Mouse (Mus musculus): ENCODE measurements around the gene Gm438. TPM values are rescaled to one million over a fixed set of nuclear protein-coding genes. Genes with fewer than 3 reads are reported as not detected.
"Not testable (repeated sequence)": the region's sequence is repeated elsewhere in the genome, so short reads cannot be mapped to it uniquely, and the experiment has no call there.

Gm438 gene
- polyA plus RNA-seq (2012; rRNA removed) = not detected in 2 replicates

DNA sequence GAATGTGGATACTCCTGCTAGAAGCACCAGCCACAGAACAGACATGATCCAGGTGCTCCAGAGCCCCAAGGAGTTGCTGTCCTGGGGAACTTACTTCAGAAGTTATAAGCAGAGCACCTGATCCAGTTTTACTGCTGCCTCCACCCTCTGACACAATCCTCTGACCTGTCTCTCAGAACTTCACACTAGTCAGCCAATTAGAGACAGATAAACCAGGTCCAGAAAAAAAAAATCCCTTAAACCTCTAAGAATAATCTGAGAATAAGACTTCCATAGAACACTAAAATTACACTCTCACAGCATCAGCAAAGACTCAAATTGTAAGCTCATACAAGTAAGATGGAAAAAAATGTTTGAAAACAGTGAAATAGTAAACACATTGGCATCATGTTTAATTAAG is at the start of gene Gm438:
Gene Gm438 (minus strand): TSS at position 101 of the 400 bp plus-strand sequence.
- TF ChIP-seq POLR2A (IDR thresholded peaks at IDR 0.05; ENCODE audit: borderline replicate concordance, extremely low read depth, insufficient read depth, insufficient read length, poor library complexity, severe bottlenecking) = no peak
- no peak for TF ChIP-seq CTCF (IDR thresholded peaks at IDR 0.05; ENCODE audit: borderline replicate concordance, extremely low read depth, insufficient read depth, insufficient read length)

DNA sequence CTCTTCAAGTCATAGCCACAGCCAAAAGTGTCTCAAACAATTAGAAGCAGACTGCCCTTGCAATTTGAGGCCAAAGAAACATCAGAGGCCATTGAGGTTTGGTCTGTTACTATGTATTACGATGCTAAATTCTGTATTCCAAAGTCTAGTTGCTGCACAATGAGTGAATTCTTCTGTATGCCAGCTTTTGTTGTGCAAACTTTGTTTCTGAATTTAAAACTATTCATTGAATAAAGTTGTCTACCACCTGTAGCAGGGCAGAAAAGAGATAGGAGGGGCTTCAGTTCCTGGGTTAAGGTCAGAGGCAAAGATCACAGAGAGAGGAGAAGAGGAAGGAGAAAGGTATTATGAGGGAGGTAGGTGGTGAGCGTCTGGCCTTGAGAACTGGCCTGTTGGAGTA is 38.3 kb upstream of the Gm438 start:
- TF ChIP-seq CTCF (IDR thresholded peaks at IDR 0.05; ENCODE audit: borderline replicate concordance, extremely low read depth, insufficient read depth, insufficient read length) = no peak
- TF ChIP-seq POLR2A (IDR thresholded peaks at IDR 0.05; ENCODE audit: borderline replicate concordance, extremely low read depth, insufficient read depth, insufficient read length, poor library complexity, severe bottlenecking) = no peak
- no peak for DNase-seq (ENCODE audit: low read depth)

More for the DNA sequence above, at the start of gene Gm438:
- no peak for DNase-seq (ENCODE audit: low read depth)

DNA sequence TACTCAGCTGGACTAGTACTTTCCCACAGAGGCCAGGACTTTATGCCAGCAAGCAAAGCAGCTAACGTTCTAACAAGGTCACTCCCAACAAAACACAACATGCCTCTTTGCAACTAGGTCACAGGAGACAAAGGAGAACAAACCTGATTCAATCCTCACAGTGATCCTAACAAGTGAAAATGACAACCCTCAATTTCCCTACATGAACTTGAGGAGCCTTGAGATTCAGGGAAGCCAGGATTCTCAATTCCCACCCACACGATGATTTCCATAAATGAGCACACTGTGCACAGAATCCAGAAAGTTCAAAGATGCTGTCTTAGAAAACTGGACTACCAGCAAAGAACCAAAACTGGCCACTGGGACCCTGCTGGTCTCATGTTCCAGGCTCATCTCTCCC is 37.6 kb upstream of the Gm438 start:
- DNase-seq (ENCODE audit: low read depth) = no peak
- no peak for TF ChIP-seq POLR2A (IDR thresholded peaks at IDR 0.05; ENCODE audit: borderline replicate concordance, extremely low read depth, insufficient read depth, insufficient read length, poor library complexity, severe bottlenecking)
- no peak for TF ChIP-seq CTCF (IDR thresholded peaks at IDR 0.05; ENCODE audit: borderline replicate concordance, extremely low read depth, insufficient read depth, insufficient read length)

DNA sequence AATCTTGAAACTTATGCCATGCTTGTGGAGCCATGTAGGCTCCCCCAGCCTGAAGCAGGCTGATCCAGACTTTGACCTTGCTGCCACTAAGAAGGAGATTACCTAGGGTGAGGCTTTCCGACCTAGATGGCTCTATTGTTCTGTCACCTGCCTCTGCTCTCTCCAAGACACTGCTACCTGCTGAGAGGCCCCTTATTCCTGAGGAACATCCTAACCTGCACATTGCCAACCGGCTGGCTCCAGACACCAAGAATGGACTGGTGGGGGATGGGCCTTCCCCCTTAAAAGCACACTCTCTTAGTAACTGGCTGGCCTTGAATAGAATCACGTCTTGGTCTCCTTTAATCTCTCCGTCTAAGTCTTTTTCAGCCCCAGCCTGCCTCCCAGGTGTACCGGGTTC is 20.8 kb upstream of the Gm438 start:
- DNase-seq (ENCODE audit: low read depth) = not testable (repeated sequence)

DNA sequence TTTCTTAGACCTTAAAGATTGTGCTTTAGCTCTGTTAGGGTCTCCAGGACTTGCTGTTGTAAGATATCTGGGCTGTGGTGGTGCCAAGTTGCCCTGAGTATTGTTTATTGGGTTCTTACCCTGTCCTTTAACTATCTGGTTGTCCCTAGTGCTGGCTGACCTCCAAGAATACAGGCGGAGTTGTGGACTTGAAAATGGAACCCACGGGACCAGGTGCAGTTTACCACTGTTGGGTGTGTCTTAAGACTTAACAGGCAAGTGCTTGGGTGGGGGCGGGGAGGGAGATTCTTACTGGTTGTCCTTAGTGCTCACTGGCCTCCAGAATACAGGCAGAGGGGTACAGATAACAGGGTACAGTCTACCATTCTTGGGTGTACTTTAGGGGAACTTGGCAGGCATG is 17.2 kb upstream of the Gm438 start:
- TF ChIP-seq CTCF (IDR thresholded peaks at IDR 0.05; ENCODE audit: borderline replicate concordance, extremely low read depth, insufficient read depth, insufficient read length) (no peak), POLR2A (IDR thresholded peaks at IDR 0.05; ENCODE audit: borderline replicate concordance, extremely low read depth, insufficient read depth, insufficient read length, poor library complexity, severe bottlenecking) (no peak)
- no peak for DNase-seq (ENCODE audit: low read depth)

DNA sequence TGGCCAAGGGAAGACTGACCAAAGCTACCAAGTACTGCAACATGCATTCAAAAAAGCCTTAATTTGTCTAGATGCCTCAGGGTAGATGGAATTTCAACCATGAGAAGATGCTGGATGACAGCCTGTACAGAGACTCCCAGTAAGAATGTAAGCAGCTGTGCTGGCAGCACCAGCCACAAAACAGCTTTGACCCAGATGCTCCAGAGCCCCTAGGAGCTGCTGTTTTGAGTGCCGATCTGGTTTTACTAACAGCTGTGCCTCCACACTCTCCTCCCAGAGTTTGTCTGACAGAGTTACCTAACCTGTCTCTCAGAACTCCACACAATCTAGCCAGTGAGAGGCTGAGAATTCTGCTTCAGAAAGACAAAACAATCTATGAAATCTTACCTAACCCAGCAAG is 3.8 kb upstream of the Gm438 start:
- no peak for DNase-seq (ENCODE audit: low read depth)
- TF ChIP-seq CTCF (IDR thresholded peaks at IDR 0.05; ENCODE audit: borderline replicate concordance, extremely low read depth, insufficient read depth, insufficient read length) (no peak), POLR2A (IDR thresholded peaks at IDR 0.05; ENCODE audit: borderline replicate concordance, extremely low read depth, insufficient read depth, insufficient read length, poor library complexity, severe bottlenecking) (no peak)

DNA sequence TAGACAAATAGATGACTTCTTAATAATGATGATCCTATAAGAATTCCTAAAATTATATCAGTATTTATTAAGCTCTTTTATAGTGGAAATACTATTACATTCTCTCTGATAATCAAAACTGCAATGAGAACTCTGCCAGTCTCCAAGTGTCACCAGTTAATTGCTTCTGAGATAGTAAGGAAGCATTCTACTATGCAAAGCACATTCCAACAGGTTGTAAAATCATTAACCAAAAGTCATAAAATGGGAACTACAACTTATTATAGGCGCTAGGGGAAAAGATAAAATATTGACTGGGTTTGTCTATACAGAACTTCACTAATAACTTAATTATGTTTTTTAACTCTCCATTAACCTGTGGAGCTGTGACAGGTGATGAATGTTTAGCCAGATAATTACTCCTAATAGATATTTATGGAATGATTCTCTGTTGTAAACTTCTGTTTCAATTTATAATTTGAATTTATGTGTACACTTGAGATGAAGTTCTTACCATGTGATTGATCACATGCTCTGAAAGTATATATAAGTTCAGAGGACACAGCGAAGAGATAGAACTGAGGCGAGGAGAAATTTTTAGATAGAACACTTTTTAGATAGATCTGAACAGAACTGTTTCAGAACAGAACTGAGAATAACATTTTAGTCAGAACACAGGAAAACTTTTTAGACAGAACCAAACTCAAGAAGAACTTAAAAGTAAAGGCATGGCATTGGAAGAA is 3.7 kb downstream of the Gm438 start:
- no peak for DNase-seq (ENCODE audit: low read depth)
- TF ChIP-seq POLR2A (IDR thresholded peaks at IDR 0.05; ENCODE audit: borderline replicate concordance, extremely low read depth, insufficient read depth, insufficient read length, poor library complexity, severe bottlenecking) (no peak), CTCF (IDR thresholded peaks at IDR 0.05; ENCODE audit: borderline replicate concordance, extremely low read depth, insufficient read depth, insufficient read length) (no peak)

DNA sequence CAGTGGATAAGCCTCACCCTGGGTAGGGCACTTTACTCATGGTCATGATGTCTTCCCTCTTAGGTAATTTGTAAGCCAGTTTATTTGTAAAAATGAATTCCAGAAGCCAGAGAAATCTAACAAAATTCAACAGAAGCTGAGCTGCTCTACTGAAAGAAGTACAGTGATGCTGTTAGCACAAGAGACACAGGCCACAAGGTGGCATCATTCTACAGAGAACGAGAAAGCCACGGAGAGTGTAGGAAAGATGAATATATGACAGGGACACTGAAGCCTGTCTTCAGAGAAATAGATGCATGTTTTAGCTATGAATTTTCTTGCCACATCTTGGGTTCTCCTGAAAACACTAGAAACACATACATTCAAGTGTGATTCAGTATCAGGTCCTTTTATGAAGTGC is 20.7 kb downstream of the Gm438 start:
- peak; percentile 38 for DNase-seq (ENCODE audit: low read depth)
- TF ChIP-seq POLR2A (IDR thresholded peaks at IDR 0.05; ENCODE audit: borderline replicate concordance, extremely low read depth, insufficient read depth, insufficient read length, poor library complexity, severe bottlenecking) = no peak
- TF ChIP-seq CTCF (IDR thresholded peaks at IDR 0.05; ENCODE audit: borderline replicate concordance, extremely low read depth, insufficient read depth, insufficient read length) = peak; percentile 31; the same call in 1 of the 2 replicates

DNA sequence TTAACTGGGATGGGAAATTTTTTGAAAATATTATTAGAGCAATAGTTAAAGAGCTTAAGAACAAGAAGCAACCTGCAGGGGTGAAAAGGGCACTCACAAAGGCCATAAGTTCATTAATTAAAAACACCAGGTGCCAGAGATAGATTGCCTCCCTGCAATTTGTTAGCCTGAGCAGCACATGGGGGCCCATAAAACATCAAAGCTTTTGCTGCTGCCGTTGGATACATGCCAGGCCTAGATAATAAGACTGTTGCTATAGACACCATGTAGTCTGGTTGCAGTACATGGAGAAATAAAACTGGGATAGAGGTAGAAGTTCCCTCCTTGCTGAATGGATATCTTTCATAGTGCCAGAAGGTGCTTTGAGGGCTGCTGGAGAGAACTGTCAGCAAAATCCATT is 37.2 kb downstream of the Gm438 start:
- TF ChIP-seq CTCF (IDR thresholded peaks at IDR 0.05; ENCODE audit: borderline replicate concordance, extremely low read depth, insufficient read depth, insufficient read length) (no peak), POLR2A (IDR thresholded peaks at IDR 0.05; ENCODE audit: borderline replicate concordance, extremely low read depth, insufficient read depth, insufficient read length, poor library complexity, severe bottlenecking) (no peak)
- DNase-seq (ENCODE audit: low read depth) = peak; percentile 7

Other genes with a start within 250 kb of the Gm438 start
- gene Gm13124, start 221.4 kb downstream of the Gm438 start, polyA plus RNA-seq (2012; rRNA removed) = not detected in 2 replicates
- not detected in 2 replicates for gene Aadacl4, start 172.9 kb downstream of the Gm438 start, polyA plus RNA-seq (2012; rRNA removed)
- gene Gm436, start 100.2 kb downstream of the Gm438 start, polyA plus RNA-seq (2012; rRNA removed) = not detected in 2 replicates
- not detected in 2 replicates for gene Gm13178, start 65.2 kb downstream of the Gm438 start, polyA plus RNA-seq (2012; rRNA removed)
- 12.2 and 20.0 TPM in 2 replicates for gene Dhrs3, start 106.2 kb upstream of the Gm438 start, polyA plus RNA-seq (2012; rRNA removed)